Mouse (Mus musculus) ES-E14 (cell line): ENCODE data around the gene Plch2. TPM values are rescaled to one million over a fixed set of nuclear protein-coding genes. Genes with fewer than 3 reads are reported as not detected.

Source experiments
- DNase-seq: peaks from one replicate; pipeline ENCODE4 v3.0.0-alpha.2; 2013; ENCODE audit warnings: low read depth, low spot score
- H3K27ac ChIP-seq: 2 replicates; pipeline ENCODE4 v1.5.1; 2012; ENCODE audit warnings: low read depth, mild to moderate bottlenecking, low read length, moderate library complexity, mixed read lengths; ENCODE audit not compliant: poor library complexity, insufficient read depth, severe bottlenecking
- H3K36me3 ChIP-seq: 2 replicates; pipeline ENCODE4 v1.6.1; 2012; ENCODE audit warnings: mild to moderate bottlenecking, low read length, moderate library complexity, mixed read lengths; ENCODE audit not compliant: control insufficient read depth, poor library complexity, insufficient read depth, severe bottlenecking
- H3K4me1 ChIP-seq, 2 experiments: fragments of 150-350 bp in 1 of 2; sonication (generic) in 1 of 2; 2 replicates each; pipeline ENCODE4 v1.6.1; 2012; ENCODE audit warnings: low read length in 2 of 2, mild to moderate bottlenecking in 1 of 2, mixed read lengths in 1 of 2; ENCODE audit not compliant: control insufficient read depth in 2 of 2, insufficient read depth in 2 of 2, poor library complexity in 1 of 2
- H3K4me3 ChIP-seq, 2 experiments: fragments of 150-350 bp in 1 of 2; sonication (generic) in 1 of 2; 2 replicates each; pipeline ENCODE4 v1.5.1; 2012; ENCODE audit warnings: low read length in 2 of 2, low read depth in 1 of 2, mild to moderate bottlenecking in 1 of 2, mixed read lengths in 1 of 2; ENCODE audit not compliant: insufficient read depth in 1 of 2, poor library complexity in 1 of 2, severe bottlenecking in 1 of 2
- H3K9ac ChIP-seq: 2 replicates; pipeline ENCODE4 v1.6.1; 2012; ENCODE audit warnings: low read depth, mild to moderate bottlenecking, low read length, mixed read lengths; ENCODE audit not compliant: poor library complexity, insufficient read depth, severe bottlenecking
- H3K9me3 ChIP-seq: fragments of 150-350 bp; sonication (generic); 2 replicates; pipeline ENCODE4 v1.6.1; 2012; ENCODE audit warnings: low read depth, mild to moderate bottlenecking, low read length; ENCODE audit not compliant: control insufficient read depth, insufficient read depth
- CHD2 ChIP-seq: IDR thresholded peaks from 2 replicates; pipeline ENCODE4 v1.6.1; 2014; ENCODE audit warnings: mild to moderate bottlenecking, low read depth, low read length, inconsistent platforms
- HCFC1 ChIP-seq: IDR thresholded peaks from 2 replicates; pipeline ENCODE4 v1.6.1; 2012; ENCODE audit warnings: low read length, inconsistent platforms, borderline replicate concordance; ENCODE audit not compliant: insufficient read depth
- MAFK ChIP-seq: IDR thresholded peaks from 2 replicates; pipeline ENCODE4 v1.6.1; 2014; ENCODE audit warnings: mild to moderate bottlenecking, low read depth, low read length, inconsistent platforms; ENCODE audit not compliant: insufficient read depth
- ZC3H11A ChIP-seq: IDR thresholded peaks from 2 replicates; pipeline ENCODE4 v1.6.1; 2012; ENCODE audit warnings: low read depth, mild to moderate bottlenecking, inconsistent platforms, low read length, borderline replicate concordance
- ZNF384 ChIP-seq: IDR thresholded peaks from 2 replicates; pipeline ENCODE4 v1.6.1; 2012; ENCODE audit warnings: low read depth, low read length, inconsistent platforms
- in situ Hi-C, 2 experiments: fragments of 600-800 bp; cut with MboI; formaldehyde crosslinking; loops; one replicate each; pipeline ENCODE4 v1.15.1; 2025; ENCODE audit warnings: low sequenced_read_pairs in 2 of 2, inconsistent platforms in 1 of 2; ENCODE audit not compliant: unreplicated experiment in 2 of 2
- total RNA-seq: library from RNA; depleted of rRNA; stranded (reverse); fragments of 300-350 nt; gene quantifications from 2 replicates; pipeline ENCODE4 v1.2.3, GENCODE M21; 2012

Plch2 gene
- total RNA-seq, 1 experiment: 0.94 TPM

DNA sequence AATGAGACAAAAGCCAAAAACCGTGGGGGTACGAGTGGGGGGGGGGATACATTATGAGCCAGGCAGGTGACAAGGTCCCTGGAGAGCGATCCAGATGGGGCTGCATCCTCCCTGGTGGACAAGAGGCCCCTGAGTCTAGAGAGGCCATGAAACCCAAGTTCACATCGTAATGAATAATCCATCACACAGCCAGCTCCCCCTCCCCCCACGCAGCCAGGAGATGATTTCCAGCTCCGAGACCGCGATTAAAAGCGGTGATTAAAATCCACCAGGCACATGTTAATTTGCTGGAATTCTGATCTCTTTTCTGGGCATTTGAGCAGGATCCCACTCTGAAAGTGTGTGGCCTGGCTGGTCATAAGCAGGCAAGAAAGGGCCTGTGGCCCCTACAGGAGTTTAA is 35.8 kb downstream of the Plch2 start:
- in situ Hi-C loops: no loop called here
- no peak for TF ChIP-seq HCFC1
- TF ChIP-seq CHD2: no peak
- TF ChIP-seq ZC3H11A: no peak
- no peak for TF ChIP-seq ZNF384
- no peak for TF ChIP-seq MAFK
- Histone ChIP-seq H3K9me3 (no peaks in the 10 kb centered on the region), H3K27ac (no peak overlapping the region), H3K9ac (no peak overlapping the region), H3K36me3 (no peaks in the 10 kb centered on the region), H3K4me3 (no peak overlapping the region), H3K4me1 (peaks cover 0 to 7% of the 10 kb centered on the region in 2 experiments; a peak in 1 of 4 replicates)
- no peak for DNase-seq

DNA sequence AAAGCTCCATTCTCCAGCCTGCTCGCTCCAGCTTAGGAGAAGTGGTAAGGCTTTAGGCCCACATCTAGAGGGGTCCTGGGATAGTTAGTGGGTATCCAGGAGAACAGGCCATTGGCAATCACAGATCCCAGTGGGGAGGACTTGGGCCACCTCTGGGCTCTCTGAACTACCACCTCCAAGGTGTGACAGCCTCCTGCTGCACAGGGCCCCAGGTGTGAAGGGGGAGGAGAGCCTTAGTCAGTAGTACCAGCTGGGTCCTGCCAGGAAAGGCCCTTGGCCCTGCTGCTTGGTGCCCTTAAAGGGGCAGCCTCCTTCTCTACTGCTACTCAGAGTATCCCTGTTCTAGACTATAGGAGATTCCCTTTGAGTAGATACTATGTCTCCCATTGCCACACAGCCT is 36.4 kb downstream of the Plch2 start:
- Histone ChIP-seq H3K9ac (no peak overlapping the region), H3K36me3 (no peaks in the 10 kb centered on the region), H3K4me1 (peaks cover 0 to 7% of the 10 kb centered on the region in 2 experiments; a peak in 1 of 4 replicates), H3K9me3 (no peaks in the 10 kb centered on the region), H3K4me3 (no peak overlapping the region), H3K27ac (no peak overlapping the region)
- no peak for DNase-seq
- in situ Hi-C loops: no loop called here
- TF ChIP-seq CHD2: no peak
- TF ChIP-seq MAFK: no peak
- no peak for TF ChIP-seq HCFC1
- TF ChIP-seq ZNF384: no peak
- no peak for TF ChIP-seq ZC3H11A

DNA sequence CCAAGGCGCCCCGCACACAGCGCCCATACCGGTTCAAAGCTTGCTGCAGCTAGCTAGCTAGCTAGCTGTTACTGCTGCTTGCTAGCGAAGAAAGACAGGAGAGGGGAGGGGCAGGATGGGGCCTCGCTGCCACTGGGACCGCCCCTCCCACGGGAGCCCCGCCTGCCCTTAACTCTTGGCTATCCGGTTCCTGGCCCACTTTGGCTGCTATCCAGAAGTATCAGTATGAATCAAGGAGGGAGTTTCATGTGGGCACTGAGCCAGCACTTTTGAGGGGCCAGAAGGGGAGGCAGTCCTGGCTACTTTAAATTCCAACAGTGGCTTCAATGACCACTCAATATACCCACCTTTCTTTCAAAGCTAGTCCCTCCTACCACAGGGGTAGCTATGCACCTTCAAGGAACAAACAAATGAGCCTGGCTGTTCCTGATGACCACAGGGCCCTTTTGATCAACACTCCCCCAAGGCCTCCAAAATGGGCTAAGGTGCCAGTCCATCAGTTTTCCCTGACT is 37.2 kb downstream of the Plch2 start:
- no peak for DNase-seq
- Histone ChIP-seq H3K27ac (no peak overlapping the region), H3K9me3 (no peaks in the 10 kb centered on the region), H3K4me1 (peaks cover 0 to 3% of the 10 kb centered on the region in 2 experiments; a peak in 1 of 4 replicates), H3K4me3 (0 out of 4 replicates have a peak overlapping the region, but pooled peaks of 1 of the 2 experiments have one; percentile 3), H3K36me3 (no peaks in the 10 kb centered on the region), H3K9ac (no peak overlapping the region)
- in situ Hi-C loops: no loop called here
- TF ChIP-seq MAFK: no peak
- no peak for TF ChIP-seq HCFC1
- TF ChIP-seq ZNF384: no peak
- TF ChIP-seq CHD2: no peak
- TF ChIP-seq ZC3H11A: no peak

DNA sequence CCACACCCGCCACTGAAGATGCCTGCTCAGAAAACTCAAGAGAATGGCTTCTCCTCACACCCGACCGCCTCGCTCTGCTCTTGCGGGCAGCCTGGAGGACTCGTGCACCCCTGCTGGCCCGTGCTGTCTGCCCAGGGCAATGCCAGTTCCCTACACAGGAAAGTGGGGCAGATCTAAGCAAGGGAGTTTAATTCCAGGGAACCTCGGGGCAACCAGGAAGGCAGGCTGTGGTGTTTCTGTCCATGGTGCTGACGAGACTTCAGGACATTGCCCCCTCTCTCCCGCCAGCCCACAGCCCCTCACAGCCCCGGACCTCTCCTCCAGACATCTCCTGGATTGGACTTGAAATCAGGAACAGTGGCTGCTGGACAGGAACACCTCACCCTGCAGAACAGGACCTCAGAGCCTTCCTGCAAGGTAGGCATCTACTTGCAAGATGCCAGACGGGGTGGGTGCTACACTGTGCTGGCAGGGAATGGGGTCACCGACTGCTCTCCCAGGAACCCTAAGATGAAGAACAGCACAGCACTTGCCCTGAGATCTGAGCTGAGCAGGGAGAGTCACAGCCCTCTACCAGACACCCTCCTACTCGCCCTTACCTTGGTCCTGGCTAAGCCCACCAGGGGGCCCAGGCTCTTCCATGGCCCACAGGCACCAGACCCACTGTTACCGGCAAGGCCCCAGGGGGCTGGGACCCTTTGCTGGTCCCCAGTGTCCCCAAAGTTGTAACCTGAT is 37.8 kb downstream of the Plch2 start:
- in situ Hi-C loops: no loop called here
- no peak for TF ChIP-seq MAFK
- no peak for TF ChIP-seq CHD2
- TF ChIP-seq ZC3H11A: no peak
- TF ChIP-seq ZNF384: no peak
- TF ChIP-seq HCFC1: no peak
- no peak overlapping the region for H3K27ac ChIP-seq
- H3K9ac ChIP-seq: no peak overlapping the region
- H3K36me3 ChIP-seq: no peaks in the 10 kb centered on the region
- peaks cover 0 to 3% of the 10 kb centered on the region in 2 experiments; a peak in 1 of 4 replicates for H3K4me1 ChIP-seq
- 0 out of 4 replicates have a peak overlapping the region, but pooled peaks of 1 of the 2 experiments have one; percentile 3 for H3K4me3 ChIP-seq
- peak; percentile 59 for DNase-seq
- no peaks in the 10 kb centered on the region for H3K9me3 ChIP-seq
